Mouse (Mus musculus) kidney, postnatal 36 days (tissue): Measurements from ENCODE around the gene F9.
"Not testable (repeated sequence)": the region's sequence is repeated elsewhere in the genome, so short reads cannot be mapped to it uniquely, and the experiment has no call there.

Experiments
- DNase-seq, 2 experiments: peaks; one replicate each; pipeline ENCODE4 v3.0.0; 2021 to 2022; ENCODE audit warnings: mixed read lengths in 2 of 2

The F9 gene

DNA sequence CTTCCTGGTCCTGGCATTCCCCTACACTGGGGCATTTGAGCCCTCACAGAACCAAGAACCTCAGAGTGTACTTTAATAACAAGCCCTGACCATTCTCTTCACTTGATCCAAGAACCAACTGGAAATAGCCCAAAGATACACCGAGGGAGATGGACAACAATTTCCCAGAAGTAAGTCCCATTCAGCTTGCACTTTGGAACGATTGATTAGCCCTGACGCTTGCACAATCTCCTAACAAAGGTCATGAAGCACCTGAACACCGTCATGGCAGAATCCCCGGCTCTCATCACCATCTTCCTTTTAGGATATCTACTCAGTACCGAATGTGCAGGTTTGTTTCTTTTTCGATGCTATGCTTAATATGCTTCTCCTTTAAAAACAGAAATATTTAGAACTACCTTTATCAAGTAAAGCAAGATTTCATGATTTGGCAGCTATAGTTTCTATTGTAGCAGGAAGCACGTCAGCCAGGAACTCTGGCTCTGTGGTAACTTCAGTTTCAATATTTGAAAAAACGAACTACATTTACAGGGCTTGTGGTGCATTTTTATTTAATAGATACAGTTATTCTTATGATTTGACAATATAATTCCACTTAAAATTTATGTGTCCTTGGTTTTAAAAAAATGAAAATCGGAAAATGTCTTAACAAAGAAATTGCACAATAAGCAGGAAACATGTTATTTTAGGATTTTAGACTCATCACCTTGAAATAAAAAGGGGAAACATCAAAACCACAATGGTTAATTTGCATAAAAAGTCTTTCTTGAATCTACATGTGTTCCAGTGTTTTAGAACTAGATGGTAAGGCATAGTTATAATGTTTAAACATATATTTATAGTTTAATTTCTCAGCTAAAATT, at the start of gene F9:
Gene F9 (plus strand): TSS at position 244 of the 863 bp plus-strand sequence.
- no peak for DNase-seq

DNA sequence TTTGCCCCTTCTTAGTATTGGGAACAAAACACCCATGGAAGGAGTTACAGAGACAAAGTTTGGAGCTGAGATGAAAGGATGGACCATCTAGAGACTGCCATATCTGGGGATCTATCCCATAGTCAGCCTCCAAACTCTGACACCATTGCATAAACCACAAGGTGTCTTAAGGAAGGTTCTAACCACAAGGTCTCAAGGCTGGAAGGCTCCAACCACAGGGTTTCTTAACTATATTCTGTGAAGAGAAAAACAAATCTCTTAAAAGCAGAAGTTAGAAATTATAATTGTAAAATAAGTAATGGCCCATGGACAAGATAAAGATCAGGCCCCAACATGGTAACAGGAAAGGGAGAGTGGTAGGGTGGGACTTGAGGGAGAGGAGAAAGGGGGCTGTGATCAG, 29.5 kb upstream of the F9 start:
- DNase-seq, result not testable (repeated sequence)

DNA sequence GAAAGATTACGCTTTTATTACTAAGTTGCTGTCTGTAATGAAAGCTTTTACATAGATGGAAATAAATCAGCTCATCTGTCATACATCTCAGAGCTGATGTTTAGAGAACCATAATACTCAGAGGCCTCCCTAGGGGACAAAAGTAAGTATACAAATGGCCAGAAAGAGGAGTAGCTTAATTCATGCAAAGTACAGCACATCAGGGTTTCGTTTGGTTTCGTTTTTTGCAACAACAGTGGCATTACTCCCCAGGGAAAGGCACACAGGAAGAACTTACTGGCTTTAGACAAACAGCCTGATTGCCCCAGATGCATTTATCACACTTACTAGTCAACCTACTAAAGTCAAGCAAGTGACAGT, 800 bp downstream of the F9 start:
- no peak for DNase-seq

DNA sequence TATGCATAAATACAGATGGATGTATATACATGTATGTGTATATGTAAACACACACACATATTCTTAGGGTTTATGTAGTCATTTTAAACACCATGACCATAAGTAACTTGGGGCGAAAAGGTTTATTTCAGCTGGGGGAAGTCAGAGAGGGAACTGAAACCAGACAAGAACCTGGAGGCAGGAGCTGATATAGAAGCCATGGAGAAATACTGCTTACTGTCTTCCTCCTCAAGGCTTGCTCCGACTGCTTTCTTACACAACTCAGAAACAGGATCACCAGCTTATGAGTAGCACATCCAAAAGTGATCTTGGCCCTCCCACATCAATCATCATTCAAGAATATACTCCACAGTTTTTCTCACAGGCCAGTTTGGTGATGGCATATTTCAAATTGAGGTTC, 2.2 kb downstream of the F9 start:
- DNase-seq, result no peak

DNA sequence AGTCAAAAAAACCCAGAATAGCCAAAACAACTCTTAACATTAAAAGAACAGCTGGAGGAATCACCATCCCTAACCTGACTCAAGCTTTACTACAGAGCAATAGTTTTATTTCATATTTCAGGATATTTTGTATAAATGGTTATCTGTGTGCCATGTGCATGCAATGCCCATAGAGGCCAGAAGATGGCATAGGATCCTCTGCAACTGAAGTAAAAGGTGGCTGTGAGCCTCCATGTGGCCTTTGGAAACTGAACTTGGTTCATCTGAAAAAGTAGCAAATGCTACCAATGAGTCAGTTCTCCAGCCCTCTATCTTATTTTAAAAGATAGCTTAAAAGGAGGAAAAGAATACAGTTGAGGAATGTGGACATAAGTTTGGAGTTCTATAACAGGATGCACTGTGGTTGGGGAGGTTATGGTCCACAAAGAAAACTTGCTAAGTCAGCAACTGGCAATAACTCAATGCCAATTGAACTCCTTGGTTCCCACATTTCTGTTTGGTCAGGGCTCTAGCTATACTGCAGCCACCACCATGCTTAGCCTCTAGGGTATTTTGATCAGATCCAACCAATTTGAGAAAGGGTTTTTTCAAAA, 13.9 kb downstream of the F9 start:
- DNase-seq, result peak; percentile 23 to 67

DNA sequence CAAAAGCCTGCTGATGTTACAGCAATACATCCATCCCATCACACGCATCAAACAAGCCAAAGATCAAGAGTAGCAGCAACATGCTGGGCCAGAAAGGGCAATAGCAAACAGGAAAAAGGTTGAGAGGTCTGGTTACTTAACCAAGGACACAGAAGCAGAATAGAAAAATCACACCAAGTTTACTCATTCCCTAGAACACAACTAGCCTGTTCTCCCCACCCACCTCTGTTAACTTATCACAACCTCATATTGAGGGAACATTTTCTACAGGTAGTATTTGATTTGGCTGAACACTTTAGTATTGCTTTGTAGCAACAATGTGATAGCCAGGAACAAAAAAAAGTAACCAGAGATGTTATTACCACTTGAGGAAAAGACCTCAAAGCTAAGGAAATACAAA, 15.3 kb downstream of the F9 start:
- no peak for DNase-seq

DNA sequence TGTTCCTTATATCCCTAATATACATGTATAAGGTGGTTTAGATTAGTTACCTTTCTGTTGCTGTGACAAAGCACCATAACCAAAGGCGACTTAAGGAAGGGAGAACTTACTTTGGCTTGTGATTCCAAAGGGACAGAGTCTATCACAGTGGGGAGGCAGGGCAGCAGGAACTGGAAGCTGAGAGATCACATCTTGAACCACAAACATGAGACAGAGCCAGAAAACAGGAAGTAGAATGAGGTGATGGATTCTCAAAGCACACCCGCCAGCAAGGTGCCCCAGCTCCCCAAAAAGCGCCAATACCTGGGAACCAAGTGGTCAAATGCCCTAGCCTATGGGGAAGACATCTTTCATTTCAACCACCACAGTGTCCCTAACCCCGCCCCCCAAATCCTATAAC, 21.7 kb downstream of the F9 start:
- DNase-seq, result no peak

DNA sequence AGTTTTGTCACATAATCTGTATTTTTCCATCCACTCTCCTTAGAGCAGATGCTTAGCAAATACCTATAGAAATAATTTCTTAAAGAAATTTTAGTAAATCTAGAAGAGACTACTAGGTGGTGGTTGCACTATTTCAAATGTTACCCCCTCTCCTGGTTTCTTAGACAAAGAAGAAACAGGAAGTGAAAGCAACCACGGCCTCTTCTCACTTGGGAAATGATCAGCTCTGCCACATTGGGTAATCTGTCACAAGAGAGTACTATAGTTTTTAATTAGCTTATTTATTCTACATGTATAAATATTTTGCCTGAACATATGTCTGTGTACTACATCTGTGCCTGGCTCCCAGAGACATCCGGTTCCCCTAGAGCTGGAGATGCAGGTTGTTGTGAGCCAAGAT, 22.3 kb downstream of the F9 start:
- no peak for DNase-seq

DNA sequence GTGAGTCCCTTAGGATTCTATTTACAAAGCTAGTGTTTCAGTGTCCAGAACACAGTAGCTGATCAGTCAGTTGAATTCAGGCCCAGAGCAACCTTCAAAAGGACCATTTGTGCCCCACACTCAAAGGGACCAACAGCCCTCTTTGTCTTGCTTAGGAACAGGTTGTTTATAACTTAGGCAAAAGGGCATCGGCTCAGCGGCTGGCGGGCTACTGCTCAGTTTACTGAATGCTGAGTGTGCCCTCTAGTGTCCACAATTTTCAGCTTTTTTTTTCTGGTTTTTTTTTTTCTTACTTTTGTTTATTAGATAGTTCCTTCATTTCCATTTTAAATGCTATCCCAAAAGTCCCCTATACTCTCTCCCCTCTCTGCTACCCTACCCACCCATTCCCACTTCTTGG, 27.4 kb downstream of the F9 start:
- DNase-seq, result peak; percentile 14 to 53

DNA sequence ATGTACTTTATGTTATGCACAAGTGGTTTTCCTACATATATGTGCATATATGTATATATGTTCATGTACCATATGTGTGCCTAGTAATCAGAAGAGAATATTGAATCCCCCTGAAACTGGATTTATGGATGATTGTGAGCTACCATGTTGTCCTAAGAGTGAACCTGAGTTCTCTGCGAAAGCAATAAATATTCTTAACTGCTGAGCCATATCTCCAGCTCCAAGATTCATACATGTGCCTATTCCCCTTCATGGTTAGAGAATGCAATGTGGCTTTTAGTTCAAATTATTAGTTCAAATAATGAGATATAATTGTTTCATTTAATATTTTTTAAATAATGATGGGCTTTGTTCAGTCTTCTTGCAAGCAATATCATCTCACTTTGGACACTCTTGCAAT, 55.5 kb downstream of the F9 start:
- DNase-seq, result no peak

DNA sequence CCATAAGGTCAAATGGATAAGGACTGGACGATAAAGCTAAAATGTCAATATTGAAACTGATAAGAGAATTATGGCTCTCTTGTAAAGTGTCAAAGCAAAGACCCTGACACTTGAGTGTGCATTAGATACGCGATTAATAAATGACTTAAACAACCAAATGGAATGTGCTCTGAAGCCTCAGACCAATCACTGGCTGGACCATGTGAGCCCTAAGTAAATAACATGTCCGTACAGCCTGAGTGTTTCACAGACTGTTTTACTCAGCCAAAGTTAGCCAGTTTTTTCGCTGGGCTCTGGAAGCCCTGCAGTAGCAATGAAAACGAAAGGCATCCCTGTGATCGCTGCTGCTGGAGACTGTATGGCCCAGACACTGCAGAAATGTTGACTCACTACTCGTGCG, 55.9 kb downstream of the F9 start:
- no peak for DNase-seq

DNA sequence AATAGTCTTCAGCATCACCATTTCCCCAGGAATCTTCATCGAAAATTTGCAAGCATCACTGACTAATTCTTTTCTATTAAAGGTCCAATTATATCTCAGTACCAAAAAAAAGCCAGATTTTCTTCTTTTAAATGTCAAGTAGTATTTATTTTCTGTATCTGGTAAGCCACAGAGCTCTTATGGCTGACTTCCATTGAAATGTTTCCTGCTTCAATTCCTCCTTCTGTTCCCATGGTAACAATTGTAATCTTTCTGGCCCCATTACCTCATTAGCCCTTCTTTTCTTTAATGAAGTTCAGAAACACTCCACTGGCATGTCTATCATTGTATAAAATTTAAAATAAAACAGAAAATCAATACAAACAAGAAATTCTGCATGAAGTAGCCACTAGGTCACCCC, 76.1 kb downstream of the F9 start:
- no peak for DNase-seq
